Mouse (Mus musculus) NIH3T3 (cell line): ENCODE results near the gene Olfr313.

Experiments used
- DNase-seq: peaks from one replicate; pipeline ENCODE4 v3.0.0-alpha.2; 2012; ENCODE audit warnings: low read depth

Gene Olfr313

DNA sequence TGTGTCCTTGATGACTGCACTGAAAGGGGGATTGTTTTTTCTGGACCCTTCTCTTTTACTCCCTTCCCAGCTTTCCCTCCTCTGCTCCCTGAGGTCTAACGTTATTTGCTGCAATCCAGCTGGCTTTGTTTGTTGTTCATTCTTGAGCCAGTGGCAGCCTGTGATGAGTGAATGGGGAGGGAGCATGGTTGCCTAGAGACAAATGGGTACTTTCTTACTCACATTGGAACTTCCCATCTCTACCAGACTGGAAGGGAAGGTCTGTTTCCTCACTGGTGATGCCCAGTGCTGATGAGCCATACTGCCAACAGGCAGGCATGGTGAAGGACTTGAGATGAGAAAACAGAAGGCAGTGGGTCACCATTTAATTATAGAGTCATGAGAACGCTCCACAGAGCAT, 34.9 kb downstream of the Olfr313 start:
- DNase-seq: peak; percentile 61

DNA sequence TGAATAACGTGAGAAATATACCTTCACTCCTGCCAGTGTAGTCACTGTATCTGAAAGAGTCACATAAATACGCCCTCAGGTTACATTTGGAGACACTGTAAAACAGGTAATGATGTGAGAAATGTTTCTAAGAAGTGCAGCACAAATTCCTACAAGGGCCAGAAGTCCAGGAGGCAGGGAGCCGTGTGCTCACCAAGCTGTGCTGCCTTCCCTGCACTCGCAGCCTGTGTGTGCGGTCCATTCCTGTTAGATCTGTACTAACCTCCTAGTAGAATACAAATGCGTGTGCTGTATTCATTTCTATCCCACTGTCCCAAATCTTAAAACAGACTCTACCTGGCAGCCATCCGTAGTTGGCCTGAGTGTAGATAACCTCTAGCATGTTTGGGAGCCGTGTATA, 45.9 kb downstream of the Olfr313 start:
- no peak for DNase-seq

DNA sequence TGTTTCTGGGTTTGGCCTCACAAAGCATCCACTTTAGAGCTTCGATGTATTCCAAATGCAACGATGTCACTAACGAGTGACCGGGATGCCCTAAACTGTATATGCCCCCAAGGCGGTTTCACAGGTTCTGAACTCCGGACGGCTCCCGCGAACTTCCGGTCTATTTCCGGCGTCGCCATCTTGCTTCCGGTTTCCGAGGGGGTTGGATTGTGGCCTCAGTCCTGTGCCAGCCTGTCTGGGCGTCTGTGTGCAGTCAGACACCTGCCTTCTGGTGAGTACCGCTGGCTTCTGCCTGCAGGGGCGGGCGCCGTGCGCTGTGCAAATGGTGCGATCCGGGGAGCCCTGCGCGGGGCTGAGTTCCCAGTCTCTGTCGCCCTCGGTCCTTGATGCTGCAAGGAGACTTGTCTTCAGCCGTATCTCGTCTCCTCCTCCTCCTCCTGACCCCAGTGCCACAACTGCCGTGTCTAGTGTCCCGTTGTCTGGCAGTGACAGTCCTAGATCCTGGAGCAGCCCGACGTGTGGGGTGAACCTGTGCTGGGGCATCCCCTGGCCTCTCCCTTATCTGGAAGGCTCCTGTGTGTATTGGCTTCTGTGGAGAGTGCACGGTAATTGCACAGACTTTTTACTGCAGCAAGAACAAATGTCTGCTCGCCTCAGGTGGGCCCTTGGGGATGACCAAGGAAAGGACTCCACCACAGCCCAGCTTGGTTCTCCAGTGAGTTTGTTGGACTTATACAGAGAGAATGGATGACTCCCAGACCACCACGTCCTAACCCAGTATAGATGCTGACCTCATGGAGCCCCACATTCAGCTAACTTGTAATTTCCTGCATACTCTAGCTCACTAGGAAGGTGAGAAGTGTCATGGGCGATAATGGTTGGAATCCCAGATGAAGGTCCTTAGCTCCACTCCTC, 52.5 kb downstream of the Olfr313 start, which contains the start of gene 2810021J22Rik:
Gene 2810021J22Rik, plus strand, starts transcription at position 178 of the 915 bp plus-strand sequence.
- peak; percentile 89 for DNase-seq

GRCm38 (mm10) chr11:58867954-58868330, 53.1 kb downstream of the Olfr313 start:
- DNase-seq: no peak
